Mouse (Mus musculus) left cerebral cortex, adult 8-10 months (tissue): ENCODE results near the gene Setd5. TPM values are rescaled to one million over a fixed set of nuclear protein-coding genes. Genes with fewer than 3 reads are reported as not detected.
A peak's percentile ranks its signal among the peaks of the same experiment; 100 is the strongest.

Experiments used
- DNase-seq, 2 experiments: peaks; one replicate each; pipeline ENCODE4 v3.0.0; 2022; ENCODE audit warnings: low spot score in 2 of 2
- total RNA-seq, 4 experiments: library from RNA; stranded (reverse); gene quantifications; 2 replicates each; pipeline ENCODE4 v1.2.4; 2022

Gene Setd5
- 100 to 1,000 TPM; 107 to 112 (median 109) TPM for total RNA-seq

DNA sequence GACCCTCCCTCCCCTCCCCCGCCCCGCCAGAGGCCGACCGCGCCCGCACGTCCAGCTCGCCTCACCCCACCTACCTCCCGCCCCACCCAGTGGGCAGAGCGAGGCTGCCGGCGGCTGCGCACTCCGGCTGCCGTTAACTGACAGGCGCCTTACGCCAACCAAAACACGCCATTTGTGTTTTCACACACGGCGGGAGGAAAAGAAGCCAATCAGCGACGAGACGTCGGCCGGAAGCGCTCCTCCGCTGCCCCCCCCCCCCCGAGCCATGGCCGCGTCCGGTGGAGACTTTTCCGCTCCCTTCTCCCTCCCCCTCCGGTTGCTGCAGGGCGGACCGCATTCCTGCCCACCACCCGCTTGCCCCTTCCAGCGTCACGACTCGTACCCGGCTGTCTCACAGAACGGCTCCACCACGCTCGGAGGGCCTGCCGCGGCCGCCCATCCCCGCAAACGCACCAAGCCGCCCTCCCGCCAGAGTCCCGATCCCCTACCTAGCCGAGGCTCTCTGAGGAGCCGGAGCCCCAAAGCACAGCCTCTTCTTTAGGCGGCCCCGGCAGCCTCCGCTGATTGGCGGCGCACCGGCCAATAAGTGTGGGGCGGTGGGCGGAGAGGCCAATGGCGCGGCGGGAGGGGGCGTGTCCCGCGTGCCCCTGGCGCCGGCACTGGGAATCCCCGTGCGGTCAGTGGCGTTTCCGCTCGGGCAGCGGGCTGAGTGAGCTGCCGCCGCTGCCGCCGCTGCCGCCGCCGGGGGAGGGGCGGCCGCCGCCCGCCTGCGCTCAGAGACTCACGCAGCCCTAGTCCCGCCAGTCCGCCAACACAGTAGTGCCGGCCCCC is at the start of gene Setd5:
TSS of gene Setd5 (plus strand) at position 680 of the 831 bp plus-strand sequence.
- peak; percentile 93 to 97 for DNase-seq

GRCm38 (mm10) chr6:113027446-113027845 is 49.7 kb upstream of the Setd5 start:
- DNase-seq = no peak

DNA sequence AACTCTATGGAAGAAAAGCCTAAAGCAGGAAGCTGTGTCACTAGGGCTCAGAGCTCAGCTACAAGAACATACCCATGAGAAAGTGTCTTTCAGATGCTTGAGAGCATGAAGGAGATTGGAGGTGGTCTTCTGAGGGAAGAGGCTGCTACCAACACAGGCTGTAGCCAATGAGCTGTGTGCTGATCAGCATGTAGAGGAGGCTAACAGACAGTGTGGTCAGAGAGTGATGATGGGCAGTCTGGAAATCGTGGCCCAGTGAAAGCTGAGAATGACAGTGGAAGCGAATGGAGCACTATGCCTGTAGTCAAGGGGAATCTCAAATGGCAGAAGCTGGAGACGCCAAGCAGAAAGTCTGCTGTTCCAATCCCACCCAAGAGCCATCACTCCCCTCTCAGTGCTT is 48.2 kb upstream of the Setd5 start:
- no peak for DNase-seq

- no peak for DNase-seq
Measured at GRCm38 (mm10) chr6:113030553-113030952, 46.6 kb upstream of the Setd5 start.

DNA sequence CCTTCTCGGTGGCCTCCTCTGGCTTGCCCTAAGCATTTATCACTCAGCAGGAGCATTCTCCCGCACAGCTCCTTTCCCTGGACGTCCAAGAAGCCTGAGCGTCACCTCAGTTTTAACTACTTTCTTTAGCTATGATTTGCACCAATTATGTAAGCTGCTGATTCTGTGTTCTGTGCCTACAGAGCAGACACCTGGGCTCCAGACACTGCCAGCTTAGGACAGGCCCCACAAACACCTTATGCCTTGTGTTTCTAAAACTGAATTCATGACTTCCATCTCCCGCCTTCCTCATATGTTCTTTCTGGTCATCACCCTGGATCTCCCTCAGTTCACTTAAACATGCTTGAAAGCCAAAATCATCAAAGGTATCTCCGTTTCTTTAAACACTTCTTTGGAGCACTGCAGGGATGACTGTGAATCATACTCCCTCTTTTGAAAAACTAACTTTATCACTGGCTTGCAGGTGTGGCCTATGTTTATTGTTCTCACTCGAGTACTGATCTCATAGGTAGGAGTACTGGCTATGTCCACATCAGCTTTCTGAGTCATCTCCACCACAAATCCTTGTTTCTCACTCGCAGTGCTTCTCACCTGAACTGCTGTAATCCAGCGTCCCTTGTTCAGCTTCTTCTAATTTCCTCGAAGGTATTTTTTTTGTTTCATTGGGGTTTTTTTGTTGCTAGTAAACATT is 46.0 kb upstream of the Setd5 start:
- DNase-seq = no peak

DNA sequence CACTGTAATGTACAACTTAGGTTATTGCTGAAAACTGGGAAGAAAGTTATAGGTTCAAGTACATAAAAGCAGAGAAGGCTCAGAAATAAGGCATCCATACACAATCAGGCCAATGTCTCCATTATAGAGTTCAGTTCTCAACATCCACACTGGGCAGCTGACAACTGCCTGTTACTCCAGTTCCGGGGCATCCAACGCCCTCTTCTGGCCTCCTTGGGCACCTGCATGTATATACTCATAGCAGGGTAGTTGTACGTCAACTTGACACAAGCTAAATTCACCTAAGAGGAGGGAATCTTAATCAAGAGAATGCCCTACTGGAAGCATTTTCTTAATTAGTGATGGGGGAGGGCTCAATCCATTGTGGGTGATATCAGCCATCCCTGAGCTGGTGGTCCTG is 45.0 kb upstream of the Setd5 start:
- no peak for DNase-seq

DNA sequence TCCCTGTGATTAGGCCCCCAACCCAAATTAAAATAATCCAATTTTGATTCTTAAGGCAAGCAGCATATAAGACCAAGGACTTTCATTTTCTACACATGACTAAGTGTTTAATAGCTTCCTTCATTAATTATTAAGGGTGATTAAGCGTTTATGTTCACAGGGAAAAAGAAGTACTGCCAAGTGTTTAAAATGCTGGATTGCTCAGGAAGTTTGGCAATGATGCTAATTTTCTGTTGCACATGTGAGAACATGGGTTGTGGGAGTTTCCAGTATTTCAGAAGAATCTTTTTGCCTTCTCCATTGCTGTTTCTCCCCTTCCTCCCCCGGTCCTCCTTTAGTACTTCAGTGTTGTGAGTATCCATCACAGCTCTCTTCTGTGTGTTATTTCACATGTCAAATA is 44.0 kb upstream of the Setd5 start:
- no peak for DNase-seq

DNA sequence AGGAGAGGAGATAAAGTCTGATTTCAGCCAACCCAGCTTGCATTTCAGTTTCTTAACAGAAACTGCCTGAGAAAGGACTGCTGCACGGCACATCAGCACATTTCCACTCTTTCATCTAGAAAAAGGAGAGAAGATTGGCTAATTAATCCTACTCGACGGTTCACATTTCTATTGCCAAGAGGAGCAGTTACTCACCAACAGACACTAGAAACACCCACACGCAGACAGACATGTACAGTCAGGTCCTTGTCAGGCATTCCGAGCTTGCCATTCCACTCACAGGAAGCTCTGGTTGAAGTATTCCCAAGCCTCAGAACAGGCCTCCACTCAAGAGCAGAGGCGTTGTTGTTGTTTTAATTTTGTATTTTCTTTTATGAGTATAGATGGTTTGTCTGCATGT is 42.7 kb upstream of the Setd5 start:
- no peak for DNase-seq

DNA sequence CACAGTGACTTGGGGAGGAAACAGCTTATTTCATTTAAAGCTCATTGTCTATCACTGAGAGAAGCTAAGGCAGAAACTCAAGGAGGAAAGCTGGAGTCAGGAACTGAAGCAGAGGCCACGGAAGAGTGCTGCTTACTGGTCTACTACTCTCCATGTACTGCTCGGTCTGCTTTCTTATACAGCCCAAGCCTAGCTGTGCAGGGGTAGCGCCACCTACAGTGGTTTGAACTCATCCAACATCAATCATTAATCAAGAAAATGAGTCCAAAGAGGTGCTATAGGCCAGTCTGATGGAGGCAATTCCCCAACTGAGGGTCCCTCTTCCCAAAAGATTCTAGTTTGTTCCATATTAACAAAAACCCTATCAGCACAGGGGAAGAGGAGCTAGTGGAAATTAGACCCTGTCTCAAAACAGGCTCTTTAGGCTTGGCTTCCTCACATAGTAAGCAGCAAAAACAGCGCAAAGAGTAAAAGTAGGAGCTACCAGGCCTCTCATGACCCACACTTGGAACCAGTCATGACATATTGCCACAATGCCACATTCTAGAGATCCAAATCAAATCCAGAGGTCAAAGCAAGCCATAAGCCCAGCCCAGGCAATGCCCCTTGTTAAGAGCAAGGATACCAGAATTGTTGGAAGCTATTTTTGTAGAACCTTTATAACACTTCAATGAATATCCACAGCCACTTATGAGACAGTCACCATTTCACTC is 40.5 kb upstream of the Setd5 start:
- no peak for DNase-seq

DNA sequence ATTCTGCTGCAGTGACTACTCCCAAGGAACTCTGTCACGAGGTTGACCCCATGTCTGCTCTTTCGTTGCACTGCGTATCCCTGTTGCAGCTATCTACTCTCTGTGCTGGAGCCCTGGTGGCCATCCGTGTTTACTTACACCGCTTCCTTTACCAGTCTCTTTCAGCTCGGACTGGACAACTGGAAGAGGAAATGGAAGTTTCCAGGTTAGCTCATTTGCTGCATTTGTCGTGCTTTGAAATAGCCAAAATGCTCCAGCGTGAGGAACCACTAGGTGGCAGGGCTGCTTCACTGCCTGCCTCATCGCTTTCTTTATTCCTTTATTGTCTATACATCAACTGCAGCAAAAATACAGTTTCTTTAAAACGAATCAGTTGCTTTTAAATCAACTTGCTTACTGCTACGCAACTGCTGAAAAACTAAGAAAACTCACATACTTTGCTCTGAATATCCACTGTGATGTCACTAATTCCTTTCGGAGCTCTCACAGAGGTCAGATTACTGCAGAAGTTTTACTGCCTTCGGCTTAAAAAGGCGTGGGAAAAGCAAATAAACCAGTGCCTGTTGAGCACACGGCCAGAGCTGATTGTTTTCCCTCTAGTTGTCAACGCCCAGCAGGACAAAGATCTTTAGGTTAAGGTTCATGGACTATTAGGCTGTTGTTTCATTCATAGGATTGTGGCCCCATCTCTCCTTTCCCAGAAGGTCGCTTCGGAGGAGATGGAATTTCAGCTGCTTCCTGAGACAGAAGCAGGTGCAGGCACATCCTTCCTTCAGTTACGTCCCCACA is 39.0 kb upstream of the Setd5 start:
- peak; percentile 41 to 51 for DNase-seq

- no peak for DNase-seq
Measured at GRCm38 (mm10) chr6:113038735-113039058, 38.5 kb upstream of the Setd5 start.

- DNase-seq = no peak
Measured at GRCm38 (mm10) chr6:113040319-113040718, 36.8 kb upstream of the Setd5 start.

GRCm38 (mm10) chr6:113041215-113041990 is 35.8 kb upstream of the Setd5 start:
- no peak for DNase-seq

GRCm38 (mm10) chr6:113045575-113045974 is 31.6 kb upstream of the Setd5 start:
- DNase-seq = no peak

GRCm38 (mm10) chr6:113046041-113046975 is 30.9 kb upstream of the Setd5 start, which contains the start of gene Thumpd3:
Thumpd3 (plus strand) TSS chr6:113046225.
- peak; percentile 84 to 97 for DNase-seq

GRCm38 (mm10) chr6:113047016-113047746 is 30.0 kb upstream of the Setd5 start:
- no peak for DNase-seq

- no peak for DNase-seq
Measured at GRCm38 (mm10) chr6:113048371-113048770, 28.8 kb upstream of the Setd5 start.

DNA sequence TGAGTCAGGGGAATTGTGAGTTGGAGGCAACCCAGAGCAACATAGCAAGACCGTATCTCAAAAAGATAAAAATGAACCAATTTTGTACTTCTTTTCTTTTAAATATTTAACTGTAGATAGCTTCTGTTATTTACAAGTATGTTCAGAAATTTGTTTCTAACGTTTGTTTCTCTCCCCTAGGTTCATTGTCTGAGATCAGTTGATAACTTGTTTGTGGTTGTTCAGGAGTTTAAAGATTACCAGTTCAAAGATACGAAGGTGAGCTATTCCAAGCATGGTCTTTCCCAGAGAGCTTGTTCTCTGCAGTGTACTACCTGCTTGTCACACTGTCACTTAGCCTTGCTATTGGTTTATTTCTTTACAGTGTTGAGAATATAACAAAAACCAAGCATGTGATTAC is 28.0 kb upstream of the Setd5 start:
- no peak for DNase-seq

GRCm38 (mm10) chr6:113052972-113053371 is 24.2 kb upstream of the Setd5 start:
- no peak for DNase-seq
